Mouse (Mus musculus): ENCODE results near the gene Tmem44.

Tmem44 gene

GRCm38 (mm10) chr16:30518635-30519034 is 32.0 kb downstream of the Tmem44 start:
- DNase-seq (ENCODE audit: low spot score) = no peak

- peak; percentile 58 for DNase-seq (ENCODE audit: low spot score)
These were observed 32.9 kb downstream of the Tmem44 start for GRCm38 (mm10) chr16:30517666-30518283.

GRCm38 (mm10) chr16:30516993-30517392 is 33.6 kb downstream of the Tmem44 start:
- no peak for DNase-seq (ENCODE audit: low spot score)

- DNase-seq (ENCODE audit: low spot score) = no peak
These were observed 35.2 kb downstream of the Tmem44 start for GRCm38 (mm10) chr16:30515418-30515817.

GRCm38 (mm10) chr16:30513050-30514024 is 37.3 kb downstream of the Tmem44 start:
- peak; percentile 86 for DNase-seq (ENCODE audit: low spot score)

- DNase-seq (ENCODE audit: low spot score) = peak; percentile 34
These were observed 38.1 kb downstream of the Tmem44 start for GRCm38 (mm10) chr16:30512375-30513049.

- DNase-seq (ENCODE audit: low spot score) = no peak
These were observed 38.9 kb downstream of the Tmem44 start for GRCm38 (mm10) chr16:30511563-30512340.

GRCm38 (mm10) chr16:30510504-30511451 is 39.9 kb downstream of the Tmem44 start:
- DNase-seq (ENCODE audit: low spot score) = peak; percentile 79

GRCm38 (mm10) chr16:30510091-30510490 is 40.6 kb downstream of the Tmem44 start:
- DNase-seq (ENCODE audit: low spot score) = no peak

GRCm38 (mm10) chr16:30509340-30509739 is 41.3 kb downstream of the Tmem44 start:
- DNase-seq (ENCODE audit: low spot score) = no peak

- no peak for DNase-seq (ENCODE audit: low spot score)
These were observed 41.9 kb downstream of the Tmem44 start for GRCm38 (mm10) chr16:30508738-30509137.

GRCm38 (mm10) chr16:30507120-30507519 is 43.5 kb downstream of the Tmem44 start:
- DNase-seq (ENCODE audit: low spot score) = no peak

- no peak for DNase-seq (ENCODE audit: low spot score)
These were observed 45.2 kb downstream of the Tmem44 start for GRCm38 (mm10) chr16:30505311-30506031.

GRCm38 (mm10) chr16:30504856-30505255 is 45.8 kb downstream of the Tmem44 start:
- DNase-seq (ENCODE audit: low spot score) = no peak

GRCm38 (mm10) chr16:30503958-30504357 is 46.7 kb downstream of the Tmem44 start:
- DNase-seq (ENCODE audit: low spot score) = peak; percentile 63

GRCm38 (mm10) chr16:30502221-30502891 is 48.3 kb downstream of the Tmem44 start:
- DNase-seq (ENCODE audit: low spot score) = peak; percentile 66

- no peak for DNase-seq (ENCODE audit: low spot score)
These were observed 49.0 kb downstream of the Tmem44 start for GRCm38 (mm10) chr16:30501621-30502020.

- no peak for DNase-seq (ENCODE audit: low spot score)
These were observed 50.4 kb downstream of the Tmem44 start for GRCm38 (mm10) chr16:30500223-30500622.

- DNase-seq (ENCODE audit: low spot score) = no peak
These were observed 51.4 kb downstream of the Tmem44 start for GRCm38 (mm10) chr16:30499126-30499857.

Measured in MN1 (cell line).